Mouse (Mus musculus) adrenal gland, postnatal 14 days (tissue): ENCODE data around the gene Prkce. TPM values are rescaled to one million over a fixed set of nuclear protein-coding genes. Genes with fewer than 3 reads are reported as not detected.

ENCODE experiments used
- DNase-seq: peaks from one replicate; pipeline ENCODE4 v3.0.0; 2021; ENCODE audit warnings: mixed read lengths
- total RNA-seq: library from RNA; stranded (reverse); gene quantifications from 2 replicates; pipeline ENCODE4 v1.2.3, GENCODE M21; 2021

Gene Prkce
- total RNA-seq, 1 experiment from 2014 or later = 26.0 TPM

- DNase-seq = peak; percentile 31
Measured at GRCm38 (mm10) chr17:86560499-86560898, 392.9 kb downstream of the Prkce start.

- no peak for DNase-seq
Measured at GRCm38 (mm10) chr17:86570491-86570890, 402.9 kb downstream of the Prkce start.

GRCm38 (mm10) chr17:86571266-86571665 is 403.7 kb downstream of the Prkce start:
- DNase-seq = no peak

- DNase-seq = no peak
Measured at GRCm38 (mm10) chr17:86572136-86572535, 404.6 kb downstream of the Prkce start.

GRCm38 (mm10) chr17:86572576-86572975 is 405.0 kb downstream of the Prkce start:
- no peak for DNase-seq

GRCm38 (mm10) chr17:86573596-86574248 is 406.1 kb downstream of the Prkce start:
- DNase-seq = no peak

- DNase-seq = no peak
Measured at GRCm38 (mm10) chr17:86580724-86581123, 413.1 kb downstream of the Prkce start.

- DNase-seq = no peak
Measured at GRCm38 (mm10) chr17:86582341-86582740, 414.8 kb downstream of the Prkce start.

- DNase-seq = no peak
Measured at GRCm38 (mm10) chr17:86586441-86586840, 418.9 kb downstream of the Prkce start.

- no peak for DNase-seq
Measured at GRCm38 (mm10) chr17:86588704-86589449, 421.3 kb downstream of the Prkce start.

GRCm38 (mm10) chr17:86589681-86590080 is 422.1 kb downstream of the Prkce start:
- no peak for DNase-seq

- no peak for DNase-seq
Measured at GRCm38 (mm10) chr17:86591241-86591640, 423.7 kb downstream of the Prkce start.

GRCm38 (mm10) chr17:86592991-86593586 is 425.5 kb downstream of the Prkce start:
- no peak for DNase-seq

- no peak for DNase-seq
Measured at GRCm38 (mm10) chr17:86595526-86595925, 427.9 kb downstream of the Prkce start.

GRCm38 (mm10) chr17:86601116-86601515 is 433.5 kb downstream of the Prkce start:
- DNase-seq = no peak

- no peak for DNase-seq
Measured at GRCm38 (mm10) chr17:86601901-86602300, 434.3 kb downstream of the Prkce start.

GRCm38 (mm10) chr17:86603848-86604444 is 436.4 kb downstream of the Prkce start:
- peak; percentile 31 for DNase-seq

GRCm38 (mm10) chr17:86607981-86608380 is 440.4 kb downstream of the Prkce start:
- no peak for DNase-seq

GRCm38 (mm10) chr17:86610271-86610969 is 442.8 kb downstream of the Prkce start:
- no peak for DNase-seq

GRCm38 (mm10) chr17:86611772-86612171 is 444.2 kb downstream of the Prkce start:
- no peak for DNase-seq

- no peak for DNase-seq
Measured at GRCm38 (mm10) chr17:86615592-86616291, 448.2 kb downstream of the Prkce start.
